Mouse (Mus musculus): ENCODE results near the gene Rtn2. TPM values are rescaled to one million over a fixed set of nuclear protein-coding genes. Genes with fewer than 3 reads are reported as not detected.

The Rtn2 gene
- total RNA-seq, 2 experiments from 2014 or later: not detected

DNA sequence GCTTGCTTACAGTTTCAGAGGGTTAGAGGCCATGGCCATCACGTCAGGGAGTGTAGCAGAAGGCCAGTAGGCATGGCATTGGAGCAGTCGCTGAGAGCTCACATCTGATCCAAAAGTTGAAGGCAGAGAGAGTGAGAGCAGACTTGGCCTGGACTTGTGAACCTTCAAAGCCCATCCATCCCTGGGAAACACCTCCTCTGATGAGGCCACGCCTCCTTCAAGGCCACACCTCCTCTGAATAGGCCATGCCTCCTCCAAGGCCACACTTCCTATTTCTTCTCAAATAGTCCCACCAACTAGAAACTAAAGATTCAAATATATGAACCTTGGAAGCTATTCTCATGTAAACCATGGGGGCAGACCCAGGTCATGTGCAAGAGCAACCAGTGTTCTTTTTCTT is 53.2 kb downstream of the Rtn2 start:
- no peak; the same call in 1 of the 2 replicates for ATAC-seq (replicated peaks; ENCODE audit: low FRiP score, low TSS enrichment, poor library complexity, severe bottlenecking)

DNA sequence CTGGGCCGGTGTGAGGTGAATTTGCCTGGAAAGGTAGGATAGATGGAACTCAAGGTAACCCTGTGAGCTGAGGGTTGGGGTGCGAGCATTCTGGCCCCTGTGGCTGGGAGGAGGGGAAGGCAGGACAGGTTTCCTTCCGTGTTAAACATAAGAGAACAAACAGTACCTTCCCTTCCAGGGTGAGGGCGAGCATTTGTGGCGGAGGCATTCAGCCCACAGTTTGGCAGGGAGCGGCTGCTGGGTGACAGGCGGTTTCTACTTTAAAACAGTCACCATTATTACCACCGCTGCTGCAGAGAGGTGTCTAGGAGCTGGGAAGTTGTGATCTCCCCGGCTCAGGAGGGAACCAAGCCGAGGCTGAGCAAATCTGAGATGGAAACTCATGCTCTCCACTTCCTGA is 54.7 kb downstream of the Rtn2 start:
- ATAC-seq (replicated peaks; ENCODE audit: low FRiP score, low TSS enrichment, poor library complexity, severe bottlenecking): no peak

DNA sequence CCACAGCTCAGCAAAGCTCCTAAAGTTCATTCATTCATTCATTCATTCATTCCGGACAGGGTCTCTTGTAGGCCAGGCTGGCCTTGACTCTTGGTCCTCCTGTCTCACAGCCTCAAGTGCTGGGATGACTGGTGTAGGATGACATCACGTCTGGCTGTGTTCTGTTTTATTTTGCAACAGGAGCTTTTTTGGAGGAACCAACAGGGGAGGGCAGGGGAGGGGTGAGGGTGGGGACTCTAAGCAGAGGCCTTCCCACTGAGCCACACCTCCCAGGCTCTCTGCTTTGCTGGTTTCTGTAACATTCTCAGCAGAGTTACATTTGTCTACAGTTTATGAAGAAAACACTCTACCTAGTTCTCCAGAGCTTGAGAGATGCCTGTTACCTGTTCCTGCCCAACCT is 55.6 kb downstream of the Rtn2 start:
- ATAC-seq (replicated peaks; ENCODE audit: low FRiP score, low TSS enrichment, poor library complexity, severe bottlenecking): no peak

DNA sequence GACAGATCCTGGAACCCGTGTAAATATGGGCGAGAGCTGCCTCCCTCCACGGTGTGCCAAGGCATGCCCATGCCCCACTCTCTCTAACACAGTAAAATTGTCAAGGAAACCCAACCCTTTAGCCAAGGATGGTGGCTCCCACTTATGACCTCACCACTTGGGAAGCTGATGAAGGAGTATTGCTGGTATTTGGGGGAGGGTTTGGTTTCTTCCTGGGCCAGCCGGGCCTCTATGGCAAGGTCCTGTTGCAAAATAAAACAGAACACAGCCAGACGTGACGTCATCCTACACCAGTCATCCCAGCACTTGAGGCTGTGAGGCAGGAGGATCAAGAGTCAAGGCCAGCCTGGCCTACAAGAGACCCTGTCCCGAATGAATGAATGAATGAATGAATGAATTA is 56.2 kb downstream of the Rtn2 start:
- ATAC-seq (replicated peaks; ENCODE audit: low FRiP score, low TSS enrichment, poor library complexity, severe bottlenecking): no peak

DNA sequence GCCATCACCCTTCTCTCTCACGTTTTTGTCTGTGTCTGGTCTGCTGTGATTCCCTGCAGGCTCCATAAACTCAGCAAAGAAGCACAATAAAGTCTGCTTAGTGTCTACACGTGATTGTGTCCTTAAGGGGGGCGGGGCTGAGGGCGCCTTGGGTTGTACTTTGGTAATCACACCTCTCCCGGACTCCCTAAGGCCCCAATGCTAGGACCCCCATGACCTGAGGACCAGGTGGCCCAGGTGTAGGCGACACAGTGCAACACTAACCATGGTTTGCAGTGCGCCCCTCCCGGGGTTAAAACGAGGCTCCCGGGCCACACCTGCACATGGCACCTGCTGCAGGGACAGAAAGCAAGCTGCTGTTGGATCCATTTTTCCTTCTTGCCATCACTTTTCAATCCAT is 58.8 kb downstream of the Rtn2 start:
- ATAC-seq (replicated peaks; ENCODE audit: low FRiP score, low TSS enrichment, poor library complexity, severe bottlenecking): no peak

DNA sequence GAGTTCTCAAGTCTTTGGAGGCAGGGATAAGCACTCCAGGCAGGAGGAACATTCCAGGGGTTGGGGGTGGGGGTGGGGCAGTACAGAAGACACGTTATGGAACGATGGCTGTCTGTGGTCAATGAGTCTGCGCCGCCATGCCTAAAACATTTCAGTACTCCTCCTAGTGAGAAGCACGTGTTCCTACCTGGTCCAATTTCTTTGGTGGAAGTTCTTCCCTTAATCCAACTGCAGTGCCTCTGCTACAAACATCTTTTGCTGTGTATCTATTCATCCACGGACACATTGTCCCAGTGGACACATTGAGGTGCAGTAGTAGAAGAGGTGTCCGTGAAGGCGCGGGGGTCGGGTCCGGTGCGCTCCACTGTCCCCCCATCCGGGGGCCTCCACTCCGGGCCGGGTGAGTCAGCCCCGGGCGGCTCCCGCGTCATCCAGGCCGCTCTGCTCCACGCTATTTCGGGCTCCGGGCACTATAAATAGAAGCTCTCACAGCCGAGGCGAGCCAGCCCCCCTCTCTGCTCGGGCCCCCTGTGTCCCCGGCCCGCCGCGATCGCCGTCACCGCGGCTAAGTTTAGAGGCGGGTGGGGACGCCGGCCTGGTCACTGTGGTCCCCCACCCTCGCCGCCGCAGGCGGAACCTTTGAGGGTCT is 59.5 kb downstream of the Rtn2 start:
- no peak for ATAC-seq (replicated peaks; ENCODE audit: low FRiP score, low TSS enrichment, poor library complexity, severe bottlenecking)

DNA sequence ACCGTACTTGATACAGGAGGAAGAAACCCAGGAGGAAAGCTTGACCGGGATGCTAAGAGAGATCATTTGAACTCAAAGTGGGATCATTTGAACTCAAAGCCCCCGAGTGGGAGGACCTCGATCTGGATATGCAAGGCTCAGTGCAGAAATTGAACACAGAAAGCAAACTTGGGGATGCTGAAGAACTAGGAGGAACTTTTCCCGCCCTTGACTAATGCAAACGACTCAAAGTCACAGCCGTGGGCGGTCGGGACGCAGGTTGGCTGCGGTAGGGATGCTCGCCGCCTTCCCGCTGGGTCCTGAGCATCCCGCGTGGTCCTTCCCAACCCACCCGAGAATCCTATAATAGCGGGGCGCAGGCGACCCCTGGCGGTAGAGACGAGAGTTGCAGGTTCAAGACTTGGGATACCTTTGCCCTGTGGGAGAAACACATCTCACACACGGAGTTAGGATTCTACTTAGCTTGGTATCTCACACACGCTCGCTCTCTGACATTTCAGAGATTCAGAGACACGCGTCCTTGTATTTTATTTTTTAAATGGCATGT is 60.1 kb downstream of the Rtn2 start:
- ATAC-seq (replicated peaks; ENCODE audit: low FRiP score, low TSS enrichment, poor library complexity, severe bottlenecking): no peak

DNA sequence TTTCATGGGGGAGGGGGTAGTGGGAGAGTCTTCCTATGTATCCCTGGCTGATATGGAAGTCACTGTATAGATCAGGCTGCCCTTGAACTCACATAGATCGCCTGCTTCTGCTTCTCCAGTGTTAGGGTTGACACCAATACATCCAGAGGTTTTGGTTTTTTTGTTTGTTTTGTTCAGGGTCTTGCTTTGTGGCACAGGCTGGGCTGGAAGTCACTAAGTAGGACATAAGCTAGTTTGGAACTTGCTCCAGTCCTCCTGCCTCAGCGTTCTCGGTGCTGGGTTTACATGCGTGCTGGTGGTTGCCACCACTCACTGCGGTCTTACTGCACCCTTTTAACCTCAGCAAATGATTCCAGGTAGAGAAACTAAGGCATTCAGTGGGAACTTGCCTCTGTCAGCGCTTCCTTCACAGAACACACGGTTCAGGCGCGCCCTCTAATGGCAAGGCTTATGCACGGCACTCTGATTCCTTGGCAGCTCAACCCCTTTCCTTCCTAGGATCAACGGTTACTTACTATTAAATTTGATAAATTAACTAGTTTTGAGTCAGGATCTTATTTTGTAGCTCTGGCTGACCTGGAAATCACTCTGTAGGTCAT is 60.9 kb downstream of the Rtn2 start:
- ATAC-seq (replicated peaks; ENCODE audit: low FRiP score, low TSS enrichment, poor library complexity, severe bottlenecking): peak; percentile 48; the same call in 1 of the 2 replicates

DNA sequence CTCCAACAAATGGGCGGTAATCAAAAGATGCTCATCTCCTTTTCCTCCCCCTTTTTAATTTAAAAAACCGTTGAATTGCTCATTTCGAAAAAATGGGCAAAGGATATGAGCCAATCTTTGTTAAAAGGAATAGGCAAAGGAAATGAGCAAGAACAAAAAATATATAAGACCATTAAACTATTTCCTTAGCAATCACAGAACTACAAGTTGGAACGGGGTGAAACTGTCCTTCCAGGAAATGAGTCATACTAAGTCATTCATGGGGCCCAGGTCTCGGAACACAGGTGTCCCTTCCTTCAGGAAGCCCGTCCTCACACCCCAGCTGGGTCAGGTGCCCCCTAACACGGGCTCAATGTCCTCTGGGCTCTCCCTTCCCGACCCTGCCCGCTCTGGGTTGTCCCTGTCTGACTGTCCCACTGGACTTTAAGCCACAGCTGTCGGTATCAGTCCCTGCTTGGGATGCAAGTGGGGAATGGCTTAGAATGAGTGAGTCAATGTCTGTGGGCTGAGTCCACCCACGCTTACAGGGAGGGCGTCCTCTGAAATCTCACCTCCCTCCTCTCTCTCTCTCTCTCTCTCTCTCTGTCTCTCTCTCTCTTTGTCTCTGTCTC is 61.9 kb downstream of the Rtn2 start, which contains the start of gene Ercc1:
Gene Ercc1 (plus strand): TSS at position 542 of the 611 bp plus-strand sequence.
- no peak for ATAC-seq (replicated peaks; ENCODE audit: low FRiP score, low TSS enrichment, poor library complexity, severe bottlenecking)

DNA sequence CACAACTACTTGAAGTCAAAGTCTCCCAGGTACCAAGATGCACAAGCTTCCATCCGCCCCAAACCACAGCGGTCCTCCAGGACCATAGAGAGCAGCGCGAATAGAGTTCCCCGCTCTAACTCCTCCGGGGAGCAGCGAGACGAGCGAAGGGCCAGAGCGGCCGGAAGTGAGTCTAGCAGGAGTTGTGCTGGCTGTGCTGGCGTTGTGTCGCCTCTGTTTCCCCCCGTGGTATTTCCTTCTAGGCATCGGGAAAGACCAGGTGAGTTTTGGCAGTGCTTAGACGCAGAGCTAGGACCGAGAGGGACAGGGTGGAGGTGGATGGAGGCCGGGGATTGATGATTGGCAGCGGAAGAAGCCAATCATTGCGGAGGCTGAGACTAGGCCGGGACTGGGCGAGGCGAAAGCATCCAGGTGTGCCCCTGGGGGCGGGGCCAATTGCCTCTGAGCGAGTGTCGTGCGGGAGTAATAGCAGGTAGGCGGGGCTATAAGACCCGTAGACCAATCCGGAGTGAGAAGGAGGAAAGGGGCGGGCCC is 62.6 kb downstream of the Rtn2 start:
- peak; percentile 91 for ATAC-seq (replicated peaks; ENCODE audit: low FRiP score, low TSS enrichment, poor library complexity, severe bottlenecking)

Other genes starting within 250 kb of the Rtn2 start
- gene Rsph6a, start 227.9 kb upstream of the Rtn2 start, total RNA-seq (2014; fragmentation: Nextera tagmentation): not detected in 2 replicates
- gene Rsph6a, start 227.9 kb upstream of the Rtn2 start, total RNA-seq (2017): not detected in 2 replicates
- 28.5 and 29.2 TPM in 2 replicates for gene Dmwd, start 206.4 kb upstream of the Rtn2 start, total RNA-seq (2014; fragmentation: Nextera tagmentation)
- 7.7 and 10.6 TPM in 2 replicates for gene Dmwd, start 206.4 kb upstream of the Rtn2 start, total RNA-seq (2017)
- gene Dmpk, start 198.8 kb upstream of the Rtn2 start, total RNA-seq (2014; fragmentation: Nextera tagmentation): 15.1 and 19.8 TPM in 2 replicates
- 3.9 and 7.5 TPM in 2 replicates for gene Dmpk, start 198.8 kb upstream of the Rtn2 start, total RNA-seq (2017)
- gene Six5, start 188.0 kb upstream of the Rtn2 start, total RNA-seq (2014; fragmentation: Nextera tagmentation): 8.9 and 10.1 TPM in 2 replicates
- 2.1 and 2.2 TPM in 2 replicates for gene Six5, start 188.0 kb upstream of the Rtn2 start, total RNA-seq (2017)
- gene Gm4969, start 164.3 kb upstream of the Rtn2 start, total RNA-seq (2014; fragmentation: Nextera tagmentation): 0.22 and 0.35 TPM in 2 replicates
- gene Gm4969, start 164.3 kb upstream of the Rtn2 start, total RNA-seq (2017): 0.65 TPM in 1 of 2 replicates, not detected in the other
- gene Fbxo46, start 162.8 kb upstream of the Rtn2 start, total RNA-seq (2014; fragmentation: Nextera tagmentation): 6.3 and 8.6 TPM in 2 replicates
- gene Fbxo46, start 162.8 kb upstream of the Rtn2 start, total RNA-seq (2017): 6.1 and 7.8 TPM in 2 replicates
- 2.4 and 5.1 TPM in 2 replicates for gene Qpctl, start 133.3 kb upstream of the Rtn2 start, total RNA-seq (2014; fragmentation: Nextera tagmentation)
- gene Qpctl, start 133.3 kb upstream of the Rtn2 start, total RNA-seq (2017): 1.1 and 5.5 TPM in 2 replicates
- 146 and 165 TPM in 2 replicates for gene Snrpd2, start 132.9 kb upstream of the Rtn2 start, total RNA-seq (2014; fragmentation: Nextera tagmentation)
- 80.7 and 93.4 TPM in 2 replicates for gene Snrpd2, start 132.9 kb upstream of the Rtn2 start, total RNA-seq (2017)
- not detected in 2 replicates for gene Gipr, start 116.5 kb upstream of the Rtn2 start, total RNA-seq (2014; fragmentation: Nextera tagmentation)
- 0.95 TPM in 1 of 2 replicates, not detected in the other for gene Gipr, start 116.5 kb upstream of the Rtn2 start, total RNA-seq (2017)
- gene Eml2, start 106.2 kb upstream of the Rtn2 start, total RNA-seq (2014; fragmentation: Nextera tagmentation): 4.8 and 11.4 TPM in 2 replicates
- 4.8 and 6.6 TPM in 2 replicates for gene Eml2, start 106.2 kb upstream of the Rtn2 start, total RNA-seq (2017)
- gene Gpr4, start 70.1 kb upstream of the Rtn2 start, total RNA-seq (2014; fragmentation: Nextera tagmentation): 0.64 TPM in 1 of 2 replicates, not detected in the other
- not detected in 2 replicates for gene Gpr4, start 70.1 kb upstream of the Rtn2 start, total RNA-seq (2017)
- gene Opa3, start 54.3 kb upstream of the Rtn2 start, total RNA-seq (2014; fragmentation: Nextera tagmentation): 22.3 and 22.6 TPM in 2 replicates
- gene Opa3, start 54.3 kb upstream of the Rtn2 start, total RNA-seq (2017): 17.1 and 21.2 TPM in 2 replicates
- gene Vasp, start 10.8 kb upstream of the Rtn2 start, total RNA-seq (2014; fragmentation: Nextera tagmentation): 19.3 and 34.8 TPM in 2 replicates
- gene Vasp, start 10.8 kb upstream of the Rtn2 start, total RNA-seq (2017): 27.9 and 53.7 TPM in 2 replicates
- not detected in 2 replicates for gene Ppm1n, start 2.6 kb upstream of the Rtn2 start, total RNA-seq (2014; fragmentation: Nextera tagmentation)
- not detected in 2 replicates for gene Ppm1n, start 2.6 kb upstream of the Rtn2 start, total RNA-seq (2017)
- 4.2 and 4.8 TPM in 2 replicates for gene Fosb, start 27.4 kb downstream of the Rtn2 start, total RNA-seq (2014; fragmentation: Nextera tagmentation)
- 52.4 and 77.0 TPM in 2 replicates for gene Fosb, start 27.4 kb downstream of the Rtn2 start, total RNA-seq (2017)
- gene Ercc1, start 62.2 kb downstream of the Rtn2 start, total RNA-seq (2014; fragmentation: Nextera tagmentation): 31.3 and 51.5 TPM in 2 replicates
- gene Ercc1, start 62.2 kb downstream of the Rtn2 start, total RNA-seq (2017): 19.8 and 23.8 TPM in 2 replicates
- 17.2 and 36.6 TPM in 2 replicates for gene Cd3eap, start 76.9 kb downstream of the Rtn2 start, total RNA-seq (2014; fragmentation: Nextera tagmentation)
- 34.9 and 47.7 TPM in 2 replicates for gene Cd3eap, start 76.9 kb downstream of the Rtn2 start, total RNA-seq (2017)
- 4.3 and 6.5 TPM in 2 replicates for gene Ppp1r13l, start 77.1 kb downstream of the Rtn2 start, total RNA-seq (2014; fragmentation: Nextera tagmentation)
- 0.30 TPM in 1 of 2 replicates, not detected in the other for gene Ppp1r13l, start 77.1 kb downstream of the Rtn2 start, total RNA-seq (2017)
- gene Ercc2, start 99.4 kb downstream of the Rtn2 start, total RNA-seq (2014; fragmentation: Nextera tagmentation): 27.7 and 39.0 TPM in 2 replicates
- gene Ercc2, start 99.4 kb downstream of the Rtn2 start, total RNA-seq (2017): 18.7 and 21.2 TPM in 2 replicates
- not detected in 2 replicates for gene Klc3, start 121.5 kb downstream of the Rtn2 start, total RNA-seq (2014; fragmentation: Nextera tagmentation)
- gene Klc3, start 121.5 kb downstream of the Rtn2 start, total RNA-seq (2017): 0.61 TPM in 1 of 2 replicates, not detected in the other
- gene Ckm, start 122.2 kb downstream of the Rtn2 start, total RNA-seq (2014; fragmentation: Nextera tagmentation): not detected in 2 replicates
- 0.80 TPM in 1 of 2 replicates, not detected in the other for gene Ckm, start 122.2 kb downstream of the Rtn2 start, total RNA-seq (2017)
- gene Mark4, start 176.2 kb downstream of the Rtn2 start, total RNA-seq (2014; fragmentation: Nextera tagmentation): 7.8 and 11.3 TPM in 2 replicates
- gene Mark4, start 176.2 kb downstream of the Rtn2 start, total RNA-seq (2017): 3.0 and 3.1 TPM in 2 replicates
- gene Exoc3l2, start 180.7 kb downstream of the Rtn2 start, total RNA-seq (2014; fragmentation: Nextera tagmentation): 1.7 and 2.3 TPM in 2 replicates
- gene Exoc3l2, start 180.7 kb downstream of the Rtn2 start, total RNA-seq (2017): 1.0 and 1.5 TPM in 2 replicates
- gene Bloc1s3, start 225.7 kb downstream of the Rtn2 start, total RNA-seq (2014; fragmentation: Nextera tagmentation): 3.4 and 3.6 TPM in 2 replicates
- gene Bloc1s3, start 225.7 kb downstream of the Rtn2 start, total RNA-seq (2017): 3.6 and 4.7 TPM in 2 replicates
- 89.3 and 96.3 TPM in 2 replicates for gene Trappc6a, start 225.8 kb downstream of the Rtn2 start, total RNA-seq (2014; fragmentation: Nextera tagmentation)
- 22.6 and 23.6 TPM in 2 replicates for gene Trappc6a, start 225.8 kb downstream of the Rtn2 start, total RNA-seq (2017)
- gene Nkpd1, start 235.2 kb downstream of the Rtn2 start, total RNA-seq (2014; fragmentation: Nextera tagmentation): 0.20 TPM in 1 of 2 replicates, not detected in the other
- not detected in 2 replicates for gene Nkpd1, start 235.2 kb downstream of the Rtn2 start, total RNA-seq (2017)